Mouse (Mus musculus) mature B cell (primary cell): ENCODE results near the gene Gna14.

ENCODE experiments used
- in situ Hi-C: fragments of 300-500 bp; cut with MboI; formaldehyde crosslinking; loops from 2 replicates; pipeline ENCODE4 v1.14.3; 2019

The Gna14 gene

DNA sequence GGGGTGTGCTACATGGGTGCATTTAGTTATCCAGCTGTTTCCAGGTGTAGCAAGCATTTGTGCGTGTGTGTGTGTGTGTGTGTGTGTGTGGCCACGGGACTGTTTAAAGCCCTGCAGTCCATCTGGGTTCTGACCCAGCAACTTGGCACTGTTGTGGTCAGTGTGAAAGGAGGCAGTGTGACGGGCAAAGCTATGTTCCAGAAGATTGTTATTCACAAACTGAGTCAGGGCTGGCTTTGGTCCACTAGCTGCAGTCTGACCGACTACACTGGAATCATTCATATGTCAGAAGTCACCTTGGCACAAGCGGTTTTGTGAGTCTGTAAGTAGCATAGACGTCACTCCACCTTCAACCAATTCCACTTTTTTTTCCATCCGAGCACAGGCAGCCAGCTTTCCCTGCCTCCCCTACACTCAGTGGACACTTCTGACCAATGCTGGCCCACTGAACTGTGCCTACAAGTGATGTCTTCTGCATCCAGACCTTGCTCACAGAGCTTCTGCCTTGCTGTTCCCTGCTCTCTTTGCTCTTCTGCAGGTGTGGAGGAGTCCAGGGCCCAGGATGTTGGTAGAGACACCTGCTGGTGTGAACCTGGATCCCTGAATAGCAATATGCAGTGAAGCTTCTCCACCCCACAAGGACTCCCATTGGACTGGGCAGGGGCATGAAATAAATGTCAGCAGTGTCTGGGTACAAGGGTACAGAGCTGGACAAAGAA lies 157.9 kb downstream of the Gna14 start:
- in situ Hi-C loops = no loop called here

DNA sequence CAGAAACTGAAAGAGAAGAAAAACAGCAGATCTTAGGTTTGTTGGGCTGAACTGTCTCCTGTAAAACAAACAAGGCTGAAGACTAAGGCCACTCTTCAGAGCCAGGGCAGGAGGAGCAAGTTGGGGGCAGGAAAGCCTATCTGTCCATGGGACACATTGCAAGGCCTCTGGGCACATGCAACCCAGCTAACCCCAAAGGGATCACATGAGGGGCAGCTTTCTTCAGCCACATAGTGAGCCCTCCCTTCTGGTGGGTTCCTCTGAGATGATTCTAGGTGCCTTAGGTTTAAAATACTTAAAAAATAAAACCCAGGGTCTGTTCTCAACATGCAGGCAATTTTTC lies 158.4 kb downstream of the Gna14 start:
- in situ Hi-C loops = no loop called here

- in situ Hi-C loops = no loop called here
Measured at GRCm38 (mm10) chr19:16597216-16597615, 161.7 kb downstream of the Gna14 start.

GRCm38 (mm10) chr19:16598653-16599297 lies 163.2 kb downstream of the Gna14 start:
- in situ Hi-C loops = no loop called here

- in situ Hi-C loops = no loop called here
Measured at GRCm38 (mm10) chr19:16599298-16599970, 163.9 kb downstream of the Gna14 start.

- in situ Hi-C loops = loop anchor here (10.0 kb wide), 1 partner anchor 537 kb away; no protein-coding TSS in a partner anchor
Measured at GRCm38 (mm10) chr19:16602026-16602425, 166.5 kb downstream of the Gna14 start.

- in situ Hi-C loops = loop anchor here (10.0 kb wide), 1 partner anchor 543 kb away; no protein-coding TSS in a partner anchor
Measured at GRCm38 (mm10) chr19:16607634-16608033, 172.1 kb downstream of the Gna14 start.

GRCm38 (mm10) chr19:16623154-16623553 lies 187.6 kb downstream of the Gna14 start:
- in situ Hi-C loops = no loop called here

GRCm38 (mm10) chr19:16624994-16625393 lies 189.4 kb downstream of the Gna14 start:
- in situ Hi-C loops = no loop called here

GRCm38 (mm10) chr19:16625610-16626395 lies 190.2 kb downstream of the Gna14 start:
- in situ Hi-C loops = no loop called here
